Mouse (Mus musculus): Measurements from ENCODE around the gene S100a10. TPM values are rescaled to one million over a fixed set of nuclear protein-coding genes. Genes with fewer than 3 reads are reported as not detected.
"Not testable (repeated sequence)": the region's sequence is repeated elsewhere in the genome, so short reads cannot be mapped to it uniquely, and the experiment has no call there.

The S100a10 gene
- polyA plus RNA-seq, 2 experiments, result 328 to 691 TPM

- peaks cover 34% of the 10 kb centered on the region for H3K36me3 ChIP-seq (ENCODE audit: control insufficient read depth, insufficient read depth, low read length)
- no peak overlapping the region for H3K4me2 ChIP-seq (replicated peaks; ENCODE audit: low read depth, low read length, severe bottlenecking)
- H3K27ac ChIP-seq (replicated peaks; ENCODE audit: low read depth, low read length), result no peak overlapping the region
- H3K4me1 ChIP-seq (ENCODE audit: control insufficient read depth, insufficient read depth, low read length), result no peaks in the 10 kb centered on the region
- DNase-seq (ENCODE audit: low spot score) (no peak), ATAC-seq (ENCODE audit: low FRiP score, low read depth) (no peak)
- no peaks in the 10 kb centered on the region for H3K9me3 ChIP-seq (ENCODE audit: control insufficient read depth, low read length)
- no peaks in the 10 kb centered on the region for H3K27me3 ChIP-seq (ENCODE audit: control insufficient read depth, insufficient read depth, low read length)
- TF ChIP-seq POLR2A (IDR thresholded peaks at IDR 0.05; ENCODE audit: borderline replicate concordance, extremely low read depth, insufficient read depth, insufficient read length), result no peak
- no peak overlapping the region for H3K9ac ChIP-seq (ENCODE audit: low read depth, low read length, severe bottlenecking)
- no peak overlapping the region for H3K4me3 ChIP-seq (replicated peaks; ENCODE audit: low read length)
- 89% methylated on average over 5 of the region's 5 CpGs for WGBS
Observed at GRCm38 (mm10) chr3:93528807-93529206, 26.1 kb upstream of the S100a10 start.

- H3K27ac ChIP-seq (replicated peaks; ENCODE audit: low read depth, low read length), result no peak overlapping the region
- H3K9ac ChIP-seq (ENCODE audit: low read depth, low read length, severe bottlenecking), result no peak overlapping the region
- no peaks in the 10 kb centered on the region for H3K27me3 ChIP-seq (ENCODE audit: control insufficient read depth, insufficient read depth, low read length)
- H3K4me3 ChIP-seq (replicated peaks; ENCODE audit: low read length), result no peak overlapping the region
- H3K36me3 ChIP-seq (ENCODE audit: control insufficient read depth, insufficient read depth, low read length), result no peaks in the 10 kb centered on the region
- no peak for TF ChIP-seq POLR2A (IDR thresholded peaks at IDR 0.05; ENCODE audit: borderline replicate concordance, extremely low read depth, insufficient read depth, insufficient read length)
- WGBS, result 59% methylated on average over 2 of the region's 2 CpGs
- H3K4me1 ChIP-seq (ENCODE audit: control insufficient read depth, insufficient read depth, low read length), result no peaks in the 10 kb centered on the region
- no peak overlapping the region for H3K4me2 ChIP-seq (replicated peaks; ENCODE audit: low read depth, low read length, severe bottlenecking)
- H3K9me3 ChIP-seq (ENCODE audit: control insufficient read depth, low read length), result no peaks in the 10 kb centered on the region
- no peak for ATAC-seq (ENCODE audit: low FRiP score, low read depth)
- DNase-seq (ENCODE audit: low spot score), result no peak
Observed at GRCm38 (mm10) chr3:93537068-93537576, 17.8 kb upstream of the S100a10 start.

- Histone ChIP-seq H3K9ac (ENCODE audit: low read depth, low read length, severe bottlenecking) (no peak overlapping the region), H3K27ac (replicated peaks; ENCODE audit: low read depth, low read length) (no peak overlapping the region), H3K9me3 (ENCODE audit: control insufficient read depth, low read length) (no peaks in the 10 kb centered on the region), H3K36me3 (ENCODE audit: control insufficient read depth, insufficient read depth, low read length) (no peaks in the 10 kb centered on the region), H3K4me3 (replicated peaks; ENCODE audit: low read length) (no peak overlapping the region), H3K4me1 (ENCODE audit: control insufficient read depth, insufficient read depth, low read length) (no peaks in the 10 kb centered on the region), H3K4me2 (replicated peaks; ENCODE audit: low read depth, low read length, severe bottlenecking) (no peak overlapping the region), H3K27me3 (ENCODE audit: control insufficient read depth, insufficient read depth, low read length) (no peaks in the 10 kb centered on the region)
- no peak for DNase-seq (ENCODE audit: low spot score)
- no peak for TF ChIP-seq POLR2A (IDR thresholded peaks at IDR 0.05; ENCODE audit: borderline replicate concordance, extremely low read depth, insufficient read depth, insufficient read length)
- no peak for ATAC-seq (ENCODE audit: low FRiP score, low read depth)
- 77% methylated on average over 2 of the region's 2 CpGs for WGBS
Observed at GRCm38 (mm10) chr3:93538486-93538885, 16.4 kb upstream of the S100a10 start.

- Histone ChIP-seq H3K9ac (ENCODE audit: low read depth, low read length, severe bottlenecking) (no peak overlapping the region), H3K4me3 (replicated peaks; ENCODE audit: low read length) (no peak overlapping the region), H3K27ac (replicated peaks; ENCODE audit: low read depth, low read length) (no peak overlapping the region), H3K4me2 (replicated peaks; ENCODE audit: low read depth, low read length, severe bottlenecking) (no peak overlapping the region), H3K9me3 (ENCODE audit: control insufficient read depth, low read length) (no peaks in the 10 kb centered on the region), H3K4me1 (ENCODE audit: control insufficient read depth, insufficient read depth, low read length) (no peaks in the 10 kb centered on the region), H3K27me3 (ENCODE audit: control insufficient read depth, insufficient read depth, low read length) (no peaks in the 10 kb centered on the region), H3K36me3 (ENCODE audit: control insufficient read depth, insufficient read depth, low read length) (no peaks in the 10 kb centered on the region)
- TF ChIP-seq POLR2A (IDR thresholded peaks at IDR 0.05; ENCODE audit: borderline replicate concordance, extremely low read depth, insufficient read depth, insufficient read length), result no peak
- WGBS, result 70% methylated on average over 2 of the region's 2 CpGs
- DNase-seq (ENCODE audit: low spot score) (no peak), ATAC-seq (ENCODE audit: low FRiP score, low read depth) (no peak)
Observed at GRCm38 (mm10) chr3:93541501-93541900, 13.4 kb upstream of the S100a10 start.

GRCm38 (mm10) chr3:93544170-93544569 lies 10.7 kb upstream of the S100a10 start:
- H3K27ac ChIP-seq (replicated peaks; ENCODE audit: low read depth, low read length); H3K9me3 ChIP-seq (ENCODE audit: control insufficient read depth, low read length); H3K9ac ChIP-seq (ENCODE audit: low read depth, low read length, severe bottlenecking); DNase-seq (ENCODE audit: low spot score); ATAC-seq (ENCODE audit: low FRiP score, low read depth); H3K4me2 ChIP-seq (replicated peaks; ENCODE audit: low read depth, low read length, severe bottlenecking); H3K27me3 ChIP-seq (ENCODE audit: control insufficient read depth, insufficient read depth, low read length); H3K4me3 ChIP-seq (replicated peaks; ENCODE audit: low read length); H3K4me1 ChIP-seq (ENCODE audit: control insufficient read depth, insufficient read depth, low read length); H3K36me3 ChIP-seq (ENCODE audit: control insufficient read depth, insufficient read depth, low read length): not testable (repeated sequence)
- 66% methylated on average over 6 of the region's 6 CpGs for WGBS

GRCm38 (mm10) chr3:93547099-93547648 lies 7.7 kb upstream of the S100a10 start:
- Histone ChIP-seq H3K9me3 (ENCODE audit: control insufficient read depth, low read length) (no peaks in the 10 kb centered on the region), H3K4me1 (ENCODE audit: control insufficient read depth, insufficient read depth, low read length) (no peaks in the 10 kb centered on the region), H3K36me3 (ENCODE audit: control insufficient read depth, insufficient read depth, low read length) (no peaks in the 10 kb centered on the region), H3K4me2 (replicated peaks; ENCODE audit: low read depth, low read length, severe bottlenecking) (no peak overlapping the region), H3K27me3 (ENCODE audit: control insufficient read depth, insufficient read depth, low read length) (no peaks in the 10 kb centered on the region), H3K4me3 (replicated peaks; ENCODE audit: low read length) (no peak overlapping the region), H3K9ac (ENCODE audit: low read depth, low read length, severe bottlenecking) (no peak overlapping the region), H3K27ac (replicated peaks; ENCODE audit: low read depth, low read length) (no peak overlapping the region)
- DNase-seq (ENCODE audit: low spot score), result peak; percentile 77
- no peak for TF ChIP-seq POLR2A (IDR thresholded peaks at IDR 0.05; ENCODE audit: borderline replicate concordance, extremely low read depth, insufficient read depth, insufficient read length)
- ATAC-seq (ENCODE audit: low FRiP score, low read depth), result peak; percentile 47; the same call in 1 of the 2 replicates
- 31% methylated on average over 7 of the region's 7 CpGs for WGBS
